Mouse (Mus musculus) liver, adult 2 months (tissue): ENCODE measurements around the gene Sap30l.

Source experiments
- CTCF ChIP-seq: fragments of 200-500 bp; IDR thresholded peaks from 2 replicates; pipeline ENCODE4 v1.5.1; 2011; ENCODE audit warnings: low read depth, low read length, control low read depth
- POLR2A ChIP-seq: fragments of 200-500 bp; IDR thresholded peaks from 2 replicates; pipeline ENCODE4 v1.6.1; 2011; ENCODE audit warnings: low read length, control low read depth; ENCODE audit not compliant: insufficient read depth; ENCODE audit errors: extremely low read depth

DNA sequence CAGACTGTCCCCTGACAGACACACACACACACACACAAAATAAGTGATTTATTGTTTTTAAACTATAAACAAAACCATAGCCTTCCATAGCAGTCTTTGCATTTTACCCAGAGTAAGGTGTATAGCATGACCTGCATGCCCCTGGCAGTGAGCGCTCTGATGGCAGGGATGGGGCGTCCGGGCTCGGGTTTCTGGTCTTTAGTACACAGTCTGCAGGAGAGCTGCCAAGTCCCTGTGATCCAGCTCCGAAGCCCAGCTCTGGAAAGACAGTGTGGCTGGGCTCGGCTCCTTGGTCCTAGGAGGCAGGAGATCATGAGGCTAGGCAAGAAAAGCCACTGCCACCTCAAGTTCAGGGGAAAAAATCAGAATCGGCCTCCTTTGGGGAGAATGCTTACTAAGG lies 9.6 kb downstream of the Sap30l start:
- TF ChIP-seq POLR2A (no peak), CTCF (no peak)
